Mouse (Mus musculus) kidney, adult 2 months (tissue): Measurements from ENCODE around the gene Gm4869.

Source experiments
- CTCF ChIP-seq: fragments of 200-500 bp; conservative IDR thresholded peaks from 2 replicates; pipeline ENCODE4 v1.5.1; 2011; ENCODE audit warnings: low read depth, mild to moderate bottlenecking, control low read depth, low read length, moderate library complexity, mixed read lengths; ENCODE audit not compliant: insufficient read depth, insufficient read length
- POLR2A ChIP-seq: fragments of 200-500 bp; IDR thresholded peaks from one replicate; pipeline ENCODE4 v1.6.1; 2011; ENCODE audit warnings: low read depth, low read length, control low read depth

DNA sequence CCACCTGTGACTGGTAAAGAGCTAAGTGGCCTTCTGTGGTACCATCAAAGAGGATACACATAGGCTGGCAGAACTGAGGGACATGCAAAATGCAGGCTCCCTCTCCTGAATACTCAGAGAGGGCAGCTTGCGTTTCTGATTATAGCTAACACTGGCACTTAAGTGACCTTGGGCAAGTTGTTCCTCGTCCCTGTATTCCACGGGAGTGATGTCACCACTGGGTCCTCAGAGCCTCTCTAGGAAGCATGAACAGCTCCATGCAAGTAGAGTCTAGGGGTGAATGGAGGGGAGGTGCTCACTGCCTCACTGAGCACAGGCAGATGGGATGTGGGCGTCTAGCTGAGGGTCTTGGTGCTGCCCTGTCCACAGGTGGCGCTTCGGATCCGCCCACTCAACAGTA, 609 bp downstream of the Gm4869 start:
- TF ChIP-seq CTCF (no peak), POLR2A (no peak)
